Mouse (Mus musculus) liver, embryonic 14.5 days (tissue): Measurements from ENCODE around the gene Ahcyl2. TPM values are rescaled to one million over a fixed set of nuclear protein-coding genes. Genes with fewer than 3 reads are reported as not detected.
A peak's percentile ranks its signal among the peaks of the same experiment; 100 is the strongest.

Experiments used
- ATAC-seq: fragments of 200-750 bp; cut with Nextera tagmentation; 2 replicates; pipeline ENCODE4 v1.8.0; 2017; ENCODE audit warnings: moderate number of reproducible peaks, mild to moderate bottlenecking, moderate library complexity; ENCODE audit not compliant: insufficient read depth
- DNase-seq, 3 experiments: peaks; one replicate each; pipeline ENCODE4 v3.0.0-alpha.2; 2012 to 2013; ENCODE audit warnings: low read depth in 3 of 3, low spot score in 3 of 3
- H3K27ac ChIP-seq: fragments of 300-500 bp; sonication (generic); 2 replicates; pipeline ENCODE4 v1.5.1; 2014; ENCODE audit warnings: moderate library complexity, mild to moderate bottlenecking, control low read depth, inconsistent platforms
- H3K27me3 ChIP-seq: fragments of 300-500 bp; sonication (generic); 2 replicates; pipeline ENCODE4 v1.6.1; 2014; ENCODE audit warnings: mild to moderate bottlenecking, low read length, moderate library complexity; ENCODE audit not compliant: control insufficient read depth, insufficient read depth
- H3K36me3 ChIP-seq: fragments of 300-500 bp; sonication (generic); replicated peaks from 2 replicates; pipeline ENCODE4 v1.6.1; 2014; ENCODE audit warnings: low read depth; ENCODE audit not compliant: control insufficient read depth, insufficient read depth
- H3K4me1 ChIP-seq, 2 experiments: fragments of 200-500 bp in 1 of 2; fragments of 300-500 bp in 1 of 2; sonication (generic) in 1 of 2; replicated peaks; 2 replicates each; pipeline ENCODE4 v1.6.1; 2012 to 2014; ENCODE audit warnings: antibody characterized with exemption in 1 of 2, inconsistent platforms in 1 of 2, low read length in 1 of 2; ENCODE audit not compliant: control insufficient read depth in 2 of 2, insufficient read depth in 2 of 2
- H3K4me2 ChIP-seq: fragments of 300-500 bp; sonication (generic); 2 replicates; pipeline ENCODE4 v1.6.1; 2014; ENCODE audit warnings: low read depth, mild to moderate bottlenecking, control low read depth, moderate library complexity
- H3K4me3 ChIP-seq, 2 experiments: fragments of 200-500 bp in 1 of 2; fragments of 300-500 bp in 1 of 2; sonication (generic) in 1 of 2; 2 replicates each; pipeline ENCODE4 v1.5.1; 2012 to 2014; ENCODE audit warnings: low read depth in 2 of 2, low read length in 2 of 2, mild to moderate bottlenecking in 2 of 2, control low read depth in 1 of 2, inconsistent platforms in 1 of 2, moderate library complexity in 1 of 2; ENCODE audit not compliant: insufficient read depth in 1 of 2
- H3K9ac ChIP-seq: fragments of 300-500 bp; sonication (generic); replicated peaks from 2 replicates; pipeline ENCODE4 v1.6.1; 2014; ENCODE audit warnings: mild to moderate bottlenecking, control low read depth, moderate library complexity
- H3K9me3 ChIP-seq: fragments of 300-500 bp; sonication (generic); 2 replicates; pipeline ENCODE4 v1.6.1; 2016; ENCODE audit warnings: low read length, mixed read lengths; ENCODE audit not compliant: control insufficient read depth
- CTCF ChIP-seq: IDR thresholded peaks from 2 replicates; pipeline ENCODE4 v1.5.1; 2016; ENCODE audit warnings: antibody characterized with exemption, low read depth, control low read depth
- EP300 ChIP-seq: IDR thresholded peaks from 2 replicates; pipeline ENCODE4 v1.6.1; 2016; ENCODE audit warnings: antibody characterized with exemption, low read depth
- WGBS: fragments of 180-500 bp; shearing (Covaris S2); extraction: QIAGEN DNeasy Blood & Tissue Kit; methylation state at CpG from one replicate; pipeline ENCODE4 v1.1.7; 2014; ENCODE audit not compliant: insufficient replicate concordance; 5-methylcytosine and 5-hydroxymethylcytosine counted together
- polyA plus RNA-seq, 2 experiments: library from polyadenylated mRNA; depleted of rRNA in 1 of 2; stranded (reverse) in 1 of 2; unstranded in 1 of 2; fragments of >200 nt; fragmentation: Nextera tagmentation in 1 of 2; extraction: Ambion mirVana in 1 of 2; gene quantifications; 2 replicates each; pipeline versions ENCODE4 v1.2.1 to v1.2.3; 2012 to 2014

The Ahcyl2 gene
- polyA plus RNA-seq, 2 experiments, result 3.2 to 4.2 TPM

DNA sequence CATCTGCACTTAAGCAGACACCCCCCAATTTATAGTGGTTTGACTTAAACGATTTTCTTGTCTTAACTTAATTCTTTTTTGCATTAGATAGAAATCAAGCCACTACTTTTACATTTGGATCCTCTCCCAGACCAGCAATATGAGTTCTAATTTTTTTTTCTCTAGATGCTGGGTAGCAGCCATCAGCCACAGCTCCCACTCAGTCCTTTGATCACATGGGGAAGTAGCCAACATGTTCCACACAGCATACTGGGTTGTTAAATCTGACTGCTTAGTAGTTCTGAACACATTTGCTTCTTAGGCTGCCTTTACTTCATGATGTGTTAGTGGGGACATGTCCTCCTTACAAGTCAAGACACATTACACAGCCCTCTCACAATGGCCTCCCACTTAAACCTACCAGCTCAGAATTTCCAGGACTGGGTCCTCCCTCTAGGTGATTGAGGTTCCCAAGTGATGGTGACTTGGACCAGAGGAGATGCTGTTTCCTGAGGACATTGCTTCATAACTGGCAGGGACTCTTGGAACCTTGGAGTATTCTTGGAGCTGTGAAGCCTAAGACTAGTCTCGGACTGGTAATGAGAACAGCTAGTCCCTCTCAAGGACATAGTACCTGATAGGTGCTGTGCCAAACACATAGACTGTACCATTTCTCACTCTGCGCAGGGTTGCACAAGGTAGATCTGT is 16.2 kb upstream of the Ahcyl2 start:
- Histone ChIP-seq H3K4me2 (no peak overlapping the region), H3K27me3 (no peaks in the 10 kb centered on the region), H3K36me3 (no peaks in the 10 kb centered on the region), H3K9me3 (peaks cover 5% of the 10 kb centered on the region), H3K27ac (no peak overlapping the region), H3K4me1 (no peaks in the 10 kb centered on the region), H3K4me3 (no peak overlapping the region), H3K9ac (no peak overlapping the region)
- 71% methylated on average over 3 of the region's 3 CpGs for WGBS
- no peak for DNase-seq
- TF ChIP-seq EP300 (no peak), CTCF (no peak)
- no peak for ATAC-seq

DNA sequence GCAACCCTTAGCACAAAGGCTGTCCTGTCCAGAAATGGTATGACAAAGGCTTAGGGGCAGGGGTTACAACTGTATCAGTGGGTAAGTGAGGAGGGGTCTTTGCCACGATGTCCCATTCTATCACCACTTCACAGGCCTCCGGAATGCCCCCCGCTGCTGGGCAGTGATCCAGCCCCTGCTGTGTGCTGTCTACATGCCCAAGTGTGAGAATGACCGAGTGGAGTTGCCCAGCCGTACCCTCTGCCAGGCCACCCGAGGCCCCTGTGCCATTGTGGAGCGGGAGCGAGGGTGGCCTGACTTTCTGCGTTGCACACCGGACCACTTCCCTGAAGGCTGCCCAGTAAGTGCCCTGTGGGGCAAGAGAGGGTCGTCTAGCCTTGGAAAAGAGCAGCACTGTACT is 14.5 kb upstream of the Ahcyl2 start:
- no peak for ATAC-seq
- TF ChIP-seq CTCF (no peak), EP300 (no peak)
- DNase-seq, result no peak
- H3K4me3 ChIP-seq, result no peak overlapping the region
- H3K9ac ChIP-seq, result no peak overlapping the region
- WGBS, result 83% methylated on average over 11 of the region's 11 CpGs
- H3K4me1 ChIP-seq, result no peaks in the 10 kb centered on the region
- no peaks in the 10 kb centered on the region for H3K27me3 ChIP-seq
- H3K4me2 ChIP-seq, result no peak overlapping the region
- H3K36me3 ChIP-seq, result no peaks in the 10 kb centered on the region
- H3K9me3 ChIP-seq, result peaks cover 3% of the 10 kb centered on the region
- H3K27ac ChIP-seq, result no peak overlapping the region

DNA sequence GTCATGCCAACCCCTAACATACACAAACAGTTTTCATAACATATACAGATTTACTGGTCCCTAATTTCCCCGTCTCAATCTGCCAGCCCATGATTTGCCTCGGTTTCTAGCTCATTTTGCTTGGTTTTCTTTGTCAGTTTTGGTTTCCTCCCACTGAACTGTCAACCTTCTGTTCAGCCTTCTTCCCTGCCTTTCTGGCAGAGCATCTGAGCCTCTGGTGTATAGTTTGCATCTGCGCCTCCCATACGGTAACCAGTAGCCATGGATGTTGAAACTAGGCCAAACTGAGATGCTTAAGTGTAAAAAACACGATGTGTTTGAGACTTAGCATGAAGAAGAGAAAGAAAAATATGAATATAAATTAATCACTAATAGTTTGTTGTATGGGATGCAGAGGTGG is 11.8 kb upstream of the Ahcyl2 start:
- H3K27ac ChIP-seq, result no peak overlapping the region
- H3K4me3 ChIP-seq, result no peak overlapping the region
- H3K27me3 ChIP-seq, result no peaks in the 10 kb centered on the region
- ATAC-seq (no peak), DNase-seq (no peak)
- no peak overlapping the region for H3K4me2 ChIP-seq
- H3K4me1 ChIP-seq, result no peaks in the 10 kb centered on the region
- H3K36me3 ChIP-seq, result no peaks in the 10 kb centered on the region
- TF ChIP-seq CTCF (no peak), EP300 (no peak)
- H3K9ac ChIP-seq, result no peak overlapping the region
- whole genome bisulfite sequencing, result 79% methylated on average over 5 of the region's 5 CpGs
- no peaks in the 10 kb centered on the region for H3K9me3 ChIP-seq

DNA sequence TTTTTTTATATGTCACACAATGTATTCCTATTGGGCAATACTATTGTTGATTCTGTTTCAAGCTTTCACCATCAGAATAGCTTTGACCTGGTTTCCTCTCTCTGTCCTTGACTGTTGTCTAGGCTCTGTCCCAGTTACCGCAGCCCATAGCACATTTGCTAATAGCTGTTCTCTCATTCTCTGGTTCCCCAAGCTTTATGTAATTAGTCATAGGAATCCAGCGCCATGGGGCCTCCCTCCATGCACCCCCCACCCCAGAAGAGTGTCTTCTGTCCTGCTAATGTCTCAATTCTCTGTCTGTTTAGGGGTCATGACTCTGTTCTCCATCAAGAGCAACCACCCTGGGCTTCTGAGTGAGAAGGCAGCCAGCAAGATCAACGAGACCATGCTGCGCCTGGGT is 11.3 kb upstream of the Ahcyl2 start:
- no peak for TF ChIP-seq EP300
- TF ChIP-seq CTCF, result no peak
- H3K27ac ChIP-seq, result no peak overlapping the region
- H3K9ac ChIP-seq, result no peak overlapping the region
- H3K4me1 ChIP-seq, result no peaks in the 10 kb centered on the region
- H3K9me3 ChIP-seq, result no peaks in the 10 kb centered on the region
- no peak overlapping the region for H3K4me3 ChIP-seq
- no peak overlapping the region for H3K4me2 ChIP-seq
- no peak for DNase-seq
- no peaks in the 10 kb centered on the region for H3K36me3 ChIP-seq
- ATAC-seq, result no peak
- no peaks in the 10 kb centered on the region for H3K27me3 ChIP-seq
- WGBS, result 78% methylated on average over 4 of the region's 4 CpGs

DNA sequence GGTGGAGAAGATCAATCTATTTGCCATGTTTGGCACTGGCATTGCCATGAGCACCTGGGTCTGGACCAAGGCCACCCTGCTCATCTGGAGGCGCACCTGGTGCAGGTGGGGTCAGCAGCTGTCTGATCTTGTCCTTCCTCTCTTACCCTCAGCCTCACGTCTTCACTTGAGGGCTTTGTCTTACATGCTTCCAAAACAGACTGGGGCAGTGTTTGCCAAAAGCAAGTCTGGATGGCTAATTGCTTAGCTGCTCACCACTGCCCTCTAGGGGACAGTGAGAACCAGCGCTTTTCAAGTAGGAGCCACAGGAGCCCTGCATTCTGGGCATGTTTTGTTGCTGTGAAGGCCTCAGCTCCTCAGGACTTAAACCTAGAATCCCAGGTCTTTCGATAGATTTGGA is 9.4 kb upstream of the Ahcyl2 start:
- no peak overlapping the region for H3K4me2 ChIP-seq
- H3K9me3 ChIP-seq, result no peaks in the 10 kb centered on the region
- 30% methylated on average over 4 of the region's 4 CpGs for WGBS
- no peaks in the 10 kb centered on the region for H3K4me1 ChIP-seq
- DNase-seq, result peak; percentile 52 to 63 (median 62)
- TF ChIP-seq EP300 (no peak), CTCF (peak; percentile 97)
- H3K4me3 ChIP-seq, result no peak overlapping the region
- ATAC-seq, result no peak
- no peak overlapping the region for H3K9ac ChIP-seq
- H3K27ac ChIP-seq, result no peak overlapping the region
- H3K36me3 ChIP-seq, result no peaks in the 10 kb centered on the region
- no peaks in the 10 kb centered on the region for H3K27me3 ChIP-seq
